Mouse (Mus musculus): ENCODE results near the gene Slc43a1.
"Not testable (repeated sequence)": the region's sequence is repeated elsewhere in the genome, so short reads cannot be mapped to it uniquely, and the experiment has no call there.

Gene Slc43a1

DNA sequence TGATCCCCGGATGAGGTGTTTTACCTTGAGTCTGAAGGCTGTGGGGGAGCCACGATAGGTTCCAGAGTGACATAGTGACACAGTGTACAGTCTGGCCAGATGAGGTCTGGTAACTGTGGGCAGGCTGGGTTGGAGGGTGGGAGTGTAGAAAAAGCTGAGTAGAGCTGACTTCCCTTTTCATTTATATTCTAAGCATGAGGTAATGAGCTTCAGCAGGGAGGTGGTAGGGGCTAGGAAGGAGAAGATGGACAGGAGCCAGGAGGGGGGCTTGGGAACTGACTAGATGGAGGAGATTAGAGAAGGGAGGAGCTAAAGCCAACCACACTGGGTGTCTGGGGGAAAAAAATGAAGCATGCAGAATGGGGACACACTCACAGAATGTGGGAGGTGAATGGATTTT lies 30.3 kb downstream of the Slc43a1 start:
- no peak for DNase-seq

GRCm38 (mm10) chr2:84870623-84871160 lies 32.0 kb downstream of the Slc43a1 start:
- DNase-seq = peak in 1 of 2 experiments; percentile 55

- peak; percentile 70 to 71 for DNase-seq
Observed at GRCm38 (mm10) chr2:84872105-84872716, 33.6 kb downstream of the Slc43a1 start.

DNA sequence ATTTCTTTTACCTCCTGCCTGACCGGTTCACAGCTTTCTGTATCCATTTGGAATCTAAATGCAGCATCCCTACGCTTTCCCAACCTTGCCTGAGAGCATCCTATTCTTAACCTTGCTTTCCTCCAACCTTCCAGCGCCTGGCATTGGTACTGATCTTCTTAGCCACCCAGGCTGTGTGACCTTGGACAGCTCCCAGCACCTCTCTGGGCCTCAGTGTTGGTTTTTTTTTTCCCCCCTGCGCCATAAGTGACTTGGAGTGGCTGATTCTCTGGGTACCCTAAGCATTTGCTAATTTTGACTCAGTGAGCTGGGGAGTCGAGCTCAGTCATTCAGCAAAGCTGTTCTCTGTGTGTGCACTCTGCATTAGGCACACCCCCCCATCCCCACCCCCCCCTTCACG lies 37.2 kb downstream of the Slc43a1 start:
- no peak for DNase-seq

- DNase-seq = no peak
Observed at GRCm38 (mm10) chr2:84880590-84880989, 41.9 kb downstream of the Slc43a1 start.

GRCm38 (mm10) chr2:84882606-84883005 lies 44.0 kb downstream of the Slc43a1 start:
- no peak for DNase-seq

GRCm38 (mm10) chr2:84883084-84883483 lies 44.4 kb downstream of the Slc43a1 start:
- DNase-seq = no peak

DNA sequence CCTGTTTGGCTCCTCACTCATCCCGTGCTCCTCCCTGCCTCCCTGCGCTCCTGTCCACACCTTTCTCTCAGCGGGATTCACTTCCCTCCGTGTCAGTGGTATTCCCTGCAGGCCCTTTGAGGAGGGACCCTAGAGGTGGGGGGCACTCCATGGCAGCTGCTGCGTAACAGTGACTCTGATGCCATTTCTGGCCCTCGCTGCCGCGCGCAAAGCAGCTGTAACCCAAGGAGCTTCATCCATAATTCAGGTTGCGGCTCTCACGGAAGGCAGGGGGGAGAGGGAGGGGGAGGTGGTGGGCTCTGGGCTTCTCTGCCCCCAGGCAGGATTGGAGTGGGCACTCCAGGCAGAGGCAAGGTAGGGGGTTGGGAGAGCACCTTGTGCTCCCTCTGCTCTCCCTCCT lies 44.9 kb downstream of the Slc43a1 start:
- DNase-seq = no peak

- no peak for DNase-seq
Observed at GRCm38 (mm10) chr2:84883942-84884341, 45.3 kb downstream of the Slc43a1 start.

DNA sequence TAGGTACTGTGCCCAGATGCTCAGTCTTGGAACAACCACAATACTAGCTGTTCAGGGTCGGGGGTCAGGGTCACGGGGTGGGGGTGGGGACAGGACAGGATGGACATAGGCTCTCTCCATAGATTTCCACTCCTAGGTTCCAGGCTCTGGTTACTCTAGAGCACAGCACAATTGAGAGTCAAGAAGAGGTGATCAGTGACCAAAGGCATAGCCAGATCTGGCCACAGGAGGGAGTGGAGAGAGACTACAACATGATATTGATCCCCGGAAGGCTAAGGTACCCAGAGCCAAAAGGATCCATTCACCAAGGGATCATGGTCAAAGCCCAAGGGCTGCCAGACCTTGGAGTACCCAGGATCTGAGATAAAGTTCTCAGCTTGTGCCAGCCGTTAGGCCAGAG lies 46.0 kb downstream of the Slc43a1 start:
- DNase-seq = no peak

DNA sequence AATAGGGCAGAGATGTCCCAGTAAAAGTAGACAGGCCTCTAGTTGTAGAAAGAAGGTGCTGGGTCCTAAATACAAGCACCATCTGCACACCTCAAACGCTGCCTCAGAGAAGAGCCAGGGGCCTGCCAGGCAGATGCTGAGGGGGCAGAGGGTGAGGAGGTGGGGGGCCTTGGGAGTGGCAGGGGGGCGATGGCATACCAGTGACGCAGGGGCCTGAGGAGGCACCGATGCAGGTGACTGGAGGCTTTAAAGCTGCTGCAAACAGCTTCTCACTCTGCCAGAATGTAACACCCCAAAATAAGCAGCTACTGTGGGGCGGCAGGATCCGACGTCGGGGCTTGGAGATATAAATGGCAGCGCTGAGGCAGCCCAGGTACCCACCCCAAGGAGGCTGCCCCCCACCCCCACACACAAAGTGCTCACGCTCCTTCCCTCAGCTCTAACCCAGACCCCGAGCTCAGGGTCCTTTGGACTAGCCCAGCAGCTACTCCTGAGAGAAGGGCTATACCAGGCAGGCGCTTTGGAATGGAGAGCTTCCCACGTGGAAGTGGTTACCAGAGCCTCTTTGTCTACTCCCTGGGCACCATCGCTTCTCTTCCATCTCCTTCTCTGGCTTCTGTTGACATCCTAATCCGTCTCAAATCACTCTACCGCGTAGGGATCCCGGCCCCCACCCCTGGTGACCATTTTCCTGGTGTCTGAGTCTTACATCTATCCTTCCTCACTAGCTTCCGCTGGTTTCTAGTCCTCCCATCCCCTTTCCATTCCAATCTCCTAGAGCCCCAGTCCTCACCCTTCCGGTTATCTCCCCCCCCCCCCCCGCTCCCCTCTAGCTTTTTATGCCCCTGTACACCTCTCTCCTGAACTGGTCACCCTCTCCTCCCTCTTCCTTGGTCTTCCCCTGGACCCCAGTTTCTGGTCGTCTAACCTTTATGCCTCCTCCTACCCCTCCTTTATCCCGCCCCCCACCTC lies 46.7 kb downstream of the Slc43a1 start:
- DNase-seq = no peak

- no peak for DNase-seq
Observed at GRCm38 (mm10) chr2:84886234-84886731, 47.6 kb downstream of the Slc43a1 start, which contains the start of gene Rtn4rl2. Rtn4rl2 (minus strand) TSS chr2:84886710.

DNA sequence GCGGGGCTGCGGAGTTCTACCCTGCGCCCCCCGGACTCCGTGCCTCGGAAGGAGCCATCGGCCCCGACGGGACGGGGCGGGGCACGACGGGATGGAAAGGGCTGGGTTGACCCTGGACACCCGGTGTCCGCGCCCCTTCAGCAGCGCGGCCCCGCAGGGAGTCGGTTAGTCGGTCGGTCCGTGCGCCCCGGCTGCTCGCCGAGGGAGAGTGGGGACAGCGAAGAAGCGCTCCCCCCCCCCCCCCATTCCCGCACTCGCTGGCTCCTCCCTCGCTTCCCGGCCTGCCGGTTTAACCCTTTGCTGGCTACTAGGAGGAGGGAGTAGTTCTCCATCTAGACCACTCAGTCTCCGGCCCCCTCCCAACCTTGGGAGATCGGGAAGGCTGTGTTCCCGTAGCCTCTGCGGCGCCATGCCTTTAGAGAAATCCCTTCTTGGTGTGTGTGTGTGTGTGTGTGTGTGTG lies 48.2 kb downstream of the Slc43a1 start:
- peak in 1 of 2 experiments; percentile 48 for DNase-seq

GRCm38 (mm10) chr2:84887411-84888271 lies 49.0 kb downstream of the Slc43a1 start:
- DNase-seq = peak; percentile 57 to 58

DNA sequence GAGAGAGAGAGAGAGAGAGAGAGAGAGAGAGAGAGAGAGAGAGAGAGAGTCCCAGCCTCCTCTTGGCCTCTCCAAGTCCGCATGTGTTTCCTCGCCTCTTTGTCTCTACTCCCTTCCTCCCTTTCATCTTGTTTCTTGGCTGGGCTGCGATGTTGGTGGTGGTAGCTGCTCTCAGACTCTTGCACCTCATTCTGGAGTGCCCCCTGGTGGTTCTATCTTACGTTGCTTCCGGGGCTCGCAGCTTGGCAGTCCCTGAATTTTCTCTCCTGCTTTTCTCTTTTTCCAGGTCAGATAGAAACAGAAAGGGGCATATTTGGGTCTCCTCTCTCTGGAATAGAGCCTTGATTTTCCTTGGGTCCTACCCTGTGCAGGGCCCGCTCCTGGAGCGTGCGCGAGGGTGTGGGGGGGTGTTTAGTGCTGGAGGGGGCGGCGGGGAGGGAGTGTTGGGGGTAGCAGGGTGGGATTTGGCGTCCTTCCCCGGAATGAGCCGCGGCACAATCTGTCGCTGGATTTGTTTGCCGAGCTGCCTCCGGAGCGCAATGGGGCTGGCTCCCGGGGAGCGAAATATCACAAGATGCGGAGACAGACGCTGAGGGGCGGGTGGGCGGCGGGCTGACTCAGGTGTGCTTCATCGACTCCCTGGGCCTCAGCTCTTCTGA lies 50.1 kb downstream of the Slc43a1 start:
- peak; percentile 75 to 84 for DNase-seq

- no peak for DNase-seq
Observed at GRCm38 (mm10) chr2:84889316-84890044, 50.8 kb downstream of the Slc43a1 start.

- peak; percentile 91 to 92 for DNase-seq
Observed at GRCm38 (mm10) chr2:84890045-84890340, 51.3 kb downstream of the Slc43a1 start.

GRCm38 (mm10) chr2:84893359-84893758 lies 54.7 kb downstream of the Slc43a1 start:
- no peak for DNase-seq

DNA sequence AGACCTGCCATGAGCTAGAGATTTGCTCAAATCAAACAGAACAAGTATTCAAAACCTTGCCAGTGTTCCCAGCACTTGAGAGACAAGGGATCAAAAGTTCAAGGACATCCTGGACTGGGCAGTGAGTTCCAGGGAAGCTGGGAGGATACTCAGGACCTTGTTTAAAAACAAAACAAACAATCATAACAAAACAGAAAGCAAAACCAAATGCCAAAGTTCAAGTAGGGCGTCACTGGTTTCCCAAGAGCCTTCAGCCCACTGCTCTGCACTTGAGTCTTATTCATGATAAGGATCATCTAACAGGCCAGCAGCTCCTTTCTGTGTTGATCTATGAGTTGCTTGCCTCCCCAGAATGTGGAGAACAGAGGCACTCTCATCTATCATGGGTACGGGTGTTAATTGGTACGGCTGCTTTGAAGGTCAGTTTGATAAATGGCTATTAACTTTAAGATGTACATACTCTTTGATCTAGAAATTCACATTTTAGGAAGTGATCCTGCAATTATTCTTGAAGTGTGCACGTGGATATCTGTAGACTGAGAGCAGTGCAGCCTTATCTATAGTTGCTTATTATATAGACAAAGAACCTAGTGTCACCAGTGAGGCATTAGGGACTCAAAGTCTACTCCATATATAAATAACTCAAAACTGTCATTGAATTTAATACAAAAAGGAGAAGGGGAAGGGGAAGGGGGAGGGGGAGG lies 57.0 kb downstream of the Slc43a1 start:
- DNase-seq = no peak

GRCm38 (mm10) chr2:84896686-84897085 lies 58.0 kb downstream of the Slc43a1 start:
- not testable (repeated sequence) for DNase-seq

DNA sequence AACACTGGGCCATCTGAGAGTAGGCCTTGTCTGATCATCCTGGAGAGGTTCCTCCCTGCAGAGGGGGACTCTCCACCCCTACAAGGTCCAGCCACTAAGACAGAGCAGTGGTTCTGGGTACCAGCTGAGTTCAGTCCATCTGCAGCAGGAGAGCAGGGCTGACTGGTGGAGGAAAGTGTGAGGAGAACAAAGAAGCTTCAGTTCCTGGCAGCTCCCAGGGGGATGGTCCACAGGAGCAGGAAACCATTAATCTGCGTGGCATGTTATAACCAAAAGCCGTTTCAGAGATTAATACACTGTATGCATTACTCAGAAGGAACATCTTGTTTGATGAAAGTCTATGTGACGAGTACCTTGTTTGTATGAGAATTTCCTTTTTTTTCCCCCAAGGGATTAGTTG lies 74.1 kb downstream of the Slc43a1 start:
- DNase-seq = no peak

Measured in cerebellum, postnatal 14 days (tissue).